Mouse (Mus musculus) embryonic facial prominence, embryonic 15.5 days (tissue): ENCODE results near the gene Arhgef40. TPM values are rescaled to one million over a fixed set of nuclear protein-coding genes. Genes with fewer than 3 reads are reported as not detected.
"Not testable (repeated sequence)": the region's sequence is repeated elsewhere in the genome, so short reads cannot be mapped to it uniquely, and the experiment has no call there.

Source experiments
- ATAC-seq: fragments of 200-750 bp; cut with Nextera tagmentation; 2 replicates; pipeline ENCODE4 v1.8.0; 2017; ENCODE audit warnings: low read depth, moderate TSS enrichment; ENCODE audit not compliant: insufficient number of reproducible peaks, low FRiP score, low TSS enrichment
- H3K27ac ChIP-seq: fragments of 300-500 bp; sonication (generic); replicated peaks from 2 replicates; pipeline ENCODE4 v1.5.1; 2015; ENCODE audit warnings: mild to moderate bottlenecking, inconsistent platforms
- H3K27me3 ChIP-seq: fragments of 300-500 bp; sonication (generic); 2 replicates; pipeline ENCODE4 v1.6.1; 2015; ENCODE audit warnings: inconsistent platforms
- H3K36me3 ChIP-seq: fragments of 300-500 bp; sonication (generic); 2 replicates; pipeline ENCODE4 v1.6.1; 2015; ENCODE audit warnings: mild to moderate bottlenecking, inconsistent platforms
- H3K4me1 ChIP-seq: fragments of 300-500 bp; sonication (generic); 2 replicates; pipeline ENCODE4 v1.6.1; 2015; ENCODE audit warnings: inconsistent platforms
- H3K4me2 ChIP-seq: fragments of 300-500 bp; sonication (generic); replicated peaks from 2 replicates; pipeline ENCODE4 v1.6.1; 2015; ENCODE audit warnings: mild to moderate bottlenecking, inconsistent platforms
- H3K4me3 ChIP-seq: fragments of 300-500 bp; sonication (generic); replicated peaks from 2 replicates; pipeline ENCODE4 v1.5.1; 2015; ENCODE audit warnings: mild to moderate bottlenecking, inconsistent platforms
- H3K9ac ChIP-seq: fragments of 300-500 bp; sonication (generic); 2 replicates; pipeline ENCODE4 v1.6.1; 2015; ENCODE audit warnings: inconsistent platforms
- H3K9me3 ChIP-seq: fragments of 300-500 bp; sonication (generic); replicated peaks from 2 replicates; pipeline ENCODE4 v1.6.1; 2016; ENCODE audit warnings: inconsistent platforms
- WGBS: fragments of 180-500 bp; shearing (Covaris S2); methylation state at CpG from one replicate; pipeline ENCODE4 v1.1.7; 2015; 5-methylcytosine and 5-hydroxymethylcytosine counted together
- polyA plus RNA-seq: library from polyadenylated mRNA; unstranded; fragments of >200 nt; fragmentation: Nextera tagmentation; extraction: Ambion mirVana; gene quantifications from 2 replicates; pipeline ENCODE4 v1.2.1, GENCODE M21; 2015

The Arhgef40 gene
- polyA plus RNA-seq, 1 experiment from 2014 or later, result 144 TPM

- H3K4me3 ChIP-seq, ATAC-seq: not testable (repeated sequence)
- WGBS, result 56% methylated on average over 3 of the region's 3 CpGs
Observed at GRCm38 (mm10) chr14:52042359-52042758, 57.8 kb downstream of the Arhgef40 start, which contains the start of gene Olfr221. Gene Olfr221 (minus strand): TSS chr14:52042459.

GRCm38 (mm10) chr14:52043446-52043845 lies 58.9 kb downstream of the Arhgef40 start:
- no peaks in the 10 kb centered on the region for H3K36me3 ChIP-seq
- 59% methylated on average over 6 of the region's 6 CpGs for WGBS

More at GRCm38 (mm10) chr14:52042359-52042758, 57.8 kb downstream of the Arhgef40 start, which contains the start of gene Olfr221:
- H3K9ac ChIP-seq, H3K4me1 ChIP-seq, H3K36me3 ChIP-seq, H3K9me3 ChIP-seq, H3K4me2 ChIP-seq, H3K27me3 ChIP-seq, H3K27ac ChIP-seq: not testable (repeated sequence)

GRCm38 (mm10) chr14:52044901-52045678 lies 60.6 kb downstream of the Arhgef40 start:
- Histone ChIP-seq H3K9me3 (no peaks in the 10 kb centered on the region), H3K9ac (no peak overlapping the region), H3K27ac (no peak overlapping the region), H3K4me1 (0 out of 2 replicates have a peak, but pooled peaks cover 6% of the 10 kb centered on the region), H3K36me3 (no peaks in the 10 kb centered on the region), H3K27me3 (no peaks in the 10 kb centered on the region), H3K4me3 (no peak overlapping the region), H3K4me2 (0 out of 2 replicates have a peak overlapping the region, but pooled peaks have one; percentile 10)
- ATAC-seq, result no peak
- WGBS, result 9% methylated on average over 8 of the region's 8 CpGs

More at GRCm38 (mm10) chr14:52043446-52043845, 58.9 kb downstream of the Arhgef40 start:
- H3K4me2 ChIP-seq, result no peak overlapping the region
- H3K4me3 ChIP-seq, result no peak overlapping the region
- no peaks in the 10 kb centered on the region for H3K9me3 ChIP-seq
- H3K4me1 ChIP-seq, result 0 out of 2 replicates have a peak, but pooled peaks cover 6% of the 10 kb centered on the region
- H3K27me3 ChIP-seq, result no peaks in the 10 kb centered on the region
- H3K9ac ChIP-seq, result no peak overlapping the region
- no peak overlapping the region for H3K27ac ChIP-seq
- ATAC-seq, result no peak

- H3K4me2 ChIP-seq, result no peak overlapping the region
- no peak overlapping the region for H3K27ac ChIP-seq
- WGBS, result 74% methylated on average over 9 of the region's 9 CpGs
- no peaks in the 10 kb centered on the region for H3K9me3 ChIP-seq
- H3K4me1 ChIP-seq, result 0 out of 2 replicates have a peak, but pooled peaks cover 6% of the 10 kb centered on the region
- H3K27me3 ChIP-seq, result no peaks in the 10 kb centered on the region
- H3K9ac ChIP-seq, result no peak overlapping the region
- ATAC-seq, result no peak
- no peaks in the 10 kb centered on the region for H3K36me3 ChIP-seq
- no peak overlapping the region for H3K4me3 ChIP-seq
Observed at GRCm38 (mm10) chr14:52045966-52046565, 61.5 kb downstream of the Arhgef40 start.

- not testable (repeated sequence) for ATAC-seq, H3K27me3 ChIP-seq, H3K4me3 ChIP-seq, H3K36me3 ChIP-seq, H3K4me1 ChIP-seq, H3K27ac ChIP-seq, H3K9me3 ChIP-seq, H3K4me2 ChIP-seq, H3K9ac ChIP-seq
- WGBS, result 86% methylated on average over 3 of the region's 3 CpGs
Observed at GRCm38 (mm10) chr14:52052720-52053119, 68.2 kb downstream of the Arhgef40 start.

Other genes with a start within 250 kb of the Arhgef40 start
- gene Ang4, start 211.1 kb upstream of the Arhgef40 start, polyA plus RNA-seq, result not detected in 2 replicates
- gene AY358078, start 184.7 kb upstream of the Arhgef40 start, polyA plus RNA-seq, result not detected in 2 replicates
- not detected in 2 replicates for gene Ear6, start 131.0 kb upstream of the Arhgef40 start, polyA plus RNA-seq
- 44.1 and 50.7 TPM in 2 replicates for gene Mettl17, start 99.9 kb upstream of the Arhgef40 start, polyA plus RNA-seq
- gene Slc39a2, start 91.8 kb upstream of the Arhgef40 start, polyA plus RNA-seq, result 5.5 and 8.1 TPM in 2 replicates
- gene Ndrg2, start 70.6 kb upstream of the Arhgef40 start, polyA plus RNA-seq, result 79.3 and 98.2 TPM in 2 replicates
- gene Tppp2, start 66.3 kb upstream of the Arhgef40 start, polyA plus RNA-seq, result not detected in 2 replicates
- not detected in 2 replicates for gene Rnase13, start 61.9 kb upstream of the Arhgef40 start, polyA plus RNA-seq
- 0.53 and 0.60 TPM in 2 replicates for gene Tmem253, start 30.9 kb downstream of the Arhgef40 start, polyA plus RNA-seq
- 33.7 and 33.8 TPM in 2 replicates for gene Zfp219, start 36.0 kb downstream of the Arhgef40 start, polyA plus RNA-seq
- 0.19 TPM in 1 of 2 replicates, not detected in the other for gene Olfr221, start 57.7 kb downstream of the Arhgef40 start, polyA plus RNA-seq
- gene Hnrnpc, start 119.3 kb downstream of the Arhgef40 start, polyA plus RNA-seq, result 549 and 552 TPM in 2 replicates
- 57.0 and 59.8 TPM in 2 replicates for gene Rpgrip1, start 126.0 kb downstream of the Arhgef40 start, polyA plus RNA-seq
- 46.1 and 50.6 TPM in 2 replicates for gene Supt16, start 212.7 kb downstream of the Arhgef40 start, polyA plus RNA-seq